Mouse (Mus musculus): ENCODE data around the gene Hpse2.

Gene Hpse2

DNA sequence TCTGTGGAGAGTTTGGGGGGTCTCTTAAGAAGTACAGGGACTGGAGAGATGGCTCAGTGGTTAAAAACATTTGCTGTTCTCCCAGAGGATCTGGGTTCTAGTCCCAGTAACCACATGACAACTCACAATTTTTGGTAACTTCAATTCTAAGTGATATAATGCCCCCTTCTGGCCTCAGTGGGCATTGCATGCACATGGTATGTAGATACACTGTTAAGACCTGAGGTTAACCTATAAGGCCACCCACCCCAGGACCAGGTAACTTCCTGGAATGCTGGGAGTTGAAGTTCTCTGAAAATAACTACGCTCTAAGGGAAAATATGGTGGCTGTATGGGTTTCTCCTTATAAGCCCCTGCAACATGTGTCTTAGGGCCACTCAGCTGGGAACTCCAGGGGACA, 611.3 kb downstream of the Hpse2 start:
- DNase-seq (ENCODE audit: low spot score), result peak; percentile 24

DNA sequence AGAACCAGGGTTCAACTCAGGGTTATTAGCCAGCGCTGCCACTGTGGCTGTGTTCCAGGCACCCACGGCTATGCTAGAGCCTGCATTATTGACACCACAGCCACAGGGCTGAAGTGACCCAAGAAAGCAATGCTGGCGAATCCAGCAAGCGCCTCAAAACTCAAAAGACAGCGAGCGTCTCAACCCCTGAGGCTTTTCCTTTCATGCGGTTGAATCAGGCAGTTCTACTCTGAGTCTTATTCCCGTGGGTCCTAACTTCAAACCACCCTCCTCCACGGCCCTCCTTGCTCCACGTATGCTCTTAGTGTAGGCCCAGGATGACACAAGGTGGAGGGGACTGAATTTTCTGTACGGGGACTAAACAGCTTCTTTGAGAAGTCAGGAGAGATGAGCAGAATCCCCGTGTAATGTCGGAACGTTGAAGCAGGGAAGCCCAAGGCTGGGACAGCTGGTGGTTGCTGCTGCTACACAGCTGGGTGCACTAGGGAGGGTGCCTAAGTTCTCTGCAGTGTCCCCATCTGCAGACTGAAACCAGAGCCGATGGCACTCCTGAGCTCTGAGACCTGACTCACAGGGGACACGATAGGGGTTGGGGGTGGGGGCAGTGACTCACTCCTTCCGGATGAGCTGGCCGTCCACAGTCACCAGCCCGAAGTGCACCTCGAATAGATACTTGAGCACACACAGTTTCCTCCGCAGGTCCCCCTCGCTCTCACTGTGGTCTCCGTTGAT, 617.8 kb downstream of the Hpse2 start:
- DNase-seq (ENCODE audit: low spot score), result no peak

DNA sequence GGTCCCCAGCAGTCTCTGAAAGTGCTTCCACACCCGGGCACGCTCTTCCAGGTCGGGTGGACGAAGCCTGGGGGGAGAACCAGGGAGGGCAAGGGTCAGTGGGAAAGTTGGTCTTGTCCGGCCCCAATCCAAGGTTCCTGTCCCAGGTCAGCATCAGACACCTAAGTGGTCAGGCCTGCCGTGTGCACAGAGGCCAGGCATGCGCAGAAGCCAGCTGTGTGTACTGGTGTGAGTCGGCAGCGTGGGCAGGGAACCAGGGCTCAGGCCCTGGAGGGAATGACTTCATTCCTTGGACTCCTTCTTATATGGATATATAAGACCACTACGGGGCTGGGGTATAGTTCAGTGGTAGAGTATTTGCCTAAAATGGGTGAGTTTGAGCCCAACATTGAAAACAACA, 618.5 kb downstream of the Hpse2 start:
- DNase-seq (ENCODE audit: low spot score), result peak; percentile 12

DNA sequence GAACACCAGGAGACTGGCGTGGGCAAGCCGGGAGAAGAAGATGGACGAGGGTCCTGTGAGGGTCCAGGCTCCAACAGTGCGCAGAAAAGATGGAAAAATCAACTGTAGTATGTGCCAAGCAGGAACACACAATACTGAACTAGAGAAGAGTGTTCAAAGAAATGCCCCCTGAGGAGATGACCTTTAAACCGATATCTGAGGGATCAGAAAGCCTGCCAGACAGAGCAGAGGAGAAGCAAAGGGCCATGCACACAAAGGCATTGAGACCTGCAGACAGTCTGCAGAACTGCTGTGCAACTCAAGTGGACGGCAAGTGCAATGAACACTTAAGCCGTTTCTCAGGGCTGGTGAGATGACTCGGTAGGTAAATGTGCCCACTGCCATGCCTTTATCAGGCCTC, 620.8 kb downstream of the Hpse2 start:
- no peak for DNase-seq (ENCODE audit: low spot score)

DNA sequence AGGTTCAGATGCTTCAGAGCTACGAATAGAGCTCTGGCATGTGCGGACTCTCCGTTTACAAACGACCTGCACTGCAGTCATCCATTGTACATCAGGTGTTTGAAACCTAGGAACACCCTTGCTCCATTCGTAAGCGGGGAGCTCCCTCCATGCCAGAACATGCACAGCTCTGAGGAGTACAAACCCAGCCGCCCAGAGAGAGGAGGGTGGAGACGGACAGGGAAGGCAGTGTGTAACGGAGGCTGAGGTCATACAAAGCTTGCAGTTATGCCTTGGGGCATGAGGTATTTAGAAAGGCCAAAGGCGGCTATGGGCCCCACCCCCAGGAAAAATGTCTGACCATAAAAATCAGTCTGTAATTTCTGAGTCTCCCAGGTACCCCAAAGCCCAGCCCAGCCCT, 623.8 kb downstream of the Hpse2 start:
- no peak for DNase-seq (ENCODE audit: low spot score)

DNA sequence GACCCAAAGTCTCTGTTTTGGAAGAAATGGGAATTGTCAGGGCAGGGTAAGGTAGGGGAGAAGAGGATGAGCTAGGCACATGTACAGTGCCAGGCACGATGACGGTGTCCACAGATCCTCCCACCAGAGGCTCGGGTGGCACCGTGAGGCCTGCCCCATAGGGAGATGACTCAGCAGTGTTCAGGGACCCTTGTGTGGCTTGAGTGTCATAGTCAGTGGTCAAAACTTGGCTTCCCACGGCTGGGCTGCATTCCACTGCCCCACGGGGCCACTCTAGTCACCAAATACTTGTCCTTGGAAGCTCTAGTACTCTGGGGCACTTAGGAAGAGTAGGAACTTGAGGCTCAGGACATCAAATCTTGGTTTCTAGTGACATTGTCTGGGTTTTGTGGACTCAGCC, 631.5 kb downstream of the Hpse2 start:
- no peak for DNase-seq (ENCODE audit: low spot score)

DNA sequence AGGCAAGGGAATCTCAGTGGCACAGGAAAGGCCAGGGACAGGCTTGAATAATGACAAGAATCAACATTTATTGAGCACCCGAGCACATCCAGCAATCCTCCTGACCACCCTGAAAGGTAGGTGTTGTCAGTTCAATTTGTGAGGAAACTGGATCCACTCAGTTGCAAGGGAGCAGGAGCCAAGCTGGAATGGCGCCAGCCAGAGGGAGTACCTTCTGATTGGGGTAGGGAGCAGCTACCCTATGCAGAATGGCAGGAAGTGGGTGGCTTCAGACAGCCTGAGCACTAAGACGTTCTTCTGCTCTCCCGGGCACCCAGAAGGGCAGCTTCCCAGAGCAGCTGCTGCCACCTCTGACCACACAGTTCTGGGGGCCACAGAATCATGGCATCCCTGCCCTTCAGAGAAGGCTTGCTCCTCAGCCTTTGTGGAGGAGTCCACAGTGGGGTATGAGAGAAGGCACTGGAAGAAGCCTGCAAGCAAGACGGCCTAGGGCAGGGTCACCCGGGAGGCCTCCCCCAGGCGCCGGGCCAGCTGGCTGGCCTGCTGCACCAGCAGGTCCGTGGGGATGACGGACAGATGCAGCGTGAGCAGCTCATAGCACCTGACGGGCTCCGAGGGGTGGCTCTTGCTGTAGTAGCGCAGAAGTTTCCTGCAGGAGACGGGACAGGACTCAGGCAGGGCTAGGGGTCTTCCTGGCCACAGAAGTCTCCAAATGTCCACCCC, 632.8 kb downstream of the Hpse2 start:
- DNase-seq (ENCODE audit: low spot score), result no peak

DNA sequence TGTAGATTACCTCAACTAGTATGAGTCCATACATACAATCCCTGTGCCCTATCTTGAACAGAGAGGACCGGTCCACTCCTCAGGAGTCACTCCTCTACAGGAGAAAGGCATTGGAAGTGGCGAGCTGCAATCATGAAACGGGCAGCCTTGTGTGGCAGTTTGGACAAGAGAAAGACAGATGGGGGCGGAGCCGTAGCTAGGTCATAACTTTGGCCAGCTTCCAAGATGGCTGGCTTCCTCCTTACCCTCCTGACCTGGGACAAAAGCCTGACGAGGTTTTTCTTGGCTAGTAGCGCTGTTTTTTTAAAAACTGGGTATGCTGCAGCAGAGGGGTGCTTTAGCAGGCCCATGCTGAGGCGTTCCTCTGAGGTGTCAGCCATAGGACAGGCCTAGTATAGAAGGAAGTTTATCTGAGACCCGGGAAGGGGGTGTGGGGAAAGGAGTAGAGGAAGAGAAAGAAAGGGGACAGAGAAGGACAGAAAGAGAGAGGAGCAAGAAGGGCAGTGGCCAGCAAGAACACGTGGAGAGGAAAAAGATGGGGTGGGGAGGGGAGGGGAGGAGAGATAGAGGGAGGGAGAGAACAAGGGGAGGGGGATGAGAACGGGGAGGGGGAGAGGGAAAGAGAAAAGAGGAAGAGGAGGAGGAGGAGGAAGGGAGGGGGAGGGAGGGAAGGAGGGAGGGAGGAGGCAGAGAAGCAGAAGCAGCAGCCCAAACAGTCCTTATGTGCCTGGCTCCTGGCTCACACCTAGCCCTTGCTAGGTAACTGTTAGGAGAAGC, 634.8 kb downstream of the Hpse2 start:
- peak; percentile 97 for DNase-seq (ENCODE audit: low spot score)

DNA sequence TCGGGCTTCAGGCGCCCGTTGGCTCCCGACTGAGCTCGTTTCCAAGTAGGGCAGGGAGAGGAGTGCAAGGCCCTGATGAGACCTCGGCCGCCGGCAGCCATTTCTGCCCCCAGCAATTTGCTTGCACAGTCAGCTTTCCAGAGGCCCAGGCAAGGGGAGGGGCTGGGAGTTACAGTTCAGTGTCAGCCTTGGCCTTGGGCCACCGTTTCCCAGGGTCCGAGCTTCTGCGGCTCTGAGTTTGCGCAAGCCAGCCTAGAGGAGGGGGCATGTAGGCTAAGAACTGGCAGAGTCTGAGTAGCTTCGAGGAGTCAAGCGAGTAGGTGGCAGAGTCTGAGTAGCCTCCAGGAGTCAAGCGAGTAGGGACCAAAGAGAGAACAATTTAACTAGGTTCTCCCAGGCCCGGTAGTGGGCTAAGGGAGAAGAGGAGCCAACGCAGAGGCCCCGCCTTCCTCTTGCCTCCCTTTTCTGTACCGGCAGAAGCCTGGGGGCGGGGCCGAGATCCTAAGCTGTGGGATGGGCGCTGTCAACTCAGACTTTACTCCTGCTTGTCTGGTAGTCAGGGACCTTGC, 635.7 kb downstream of the Hpse2 start, which contains the start of gene Pyroxd2:
TSS of gene Pyroxd2 (minus strand) at position 413 of the 569 bp plus-strand sequence.
- peak; percentile 80 for DNase-seq (ENCODE audit: low spot score)

DNA sequence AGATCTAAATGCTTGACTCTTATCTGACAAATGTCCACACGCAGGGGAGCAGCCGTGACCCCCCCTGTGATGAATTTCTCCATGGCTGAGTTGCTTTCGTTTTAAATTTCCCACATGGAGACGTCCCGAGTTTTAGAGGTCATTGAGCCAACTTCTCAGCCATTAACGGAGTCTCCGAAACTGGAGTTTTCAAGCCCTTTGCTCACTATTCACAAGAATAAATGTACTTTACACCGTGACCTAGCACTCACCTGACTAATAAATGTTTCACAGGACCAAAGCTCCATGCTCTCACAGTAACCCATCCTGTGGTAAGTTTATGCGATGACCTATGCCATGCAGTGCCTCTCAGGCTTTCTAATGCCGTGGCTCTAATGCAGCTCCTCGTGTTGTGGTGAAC, 638.0 kb downstream of the Hpse2 start:
- no peak for DNase-seq (ENCODE audit: low spot score)

DNA sequence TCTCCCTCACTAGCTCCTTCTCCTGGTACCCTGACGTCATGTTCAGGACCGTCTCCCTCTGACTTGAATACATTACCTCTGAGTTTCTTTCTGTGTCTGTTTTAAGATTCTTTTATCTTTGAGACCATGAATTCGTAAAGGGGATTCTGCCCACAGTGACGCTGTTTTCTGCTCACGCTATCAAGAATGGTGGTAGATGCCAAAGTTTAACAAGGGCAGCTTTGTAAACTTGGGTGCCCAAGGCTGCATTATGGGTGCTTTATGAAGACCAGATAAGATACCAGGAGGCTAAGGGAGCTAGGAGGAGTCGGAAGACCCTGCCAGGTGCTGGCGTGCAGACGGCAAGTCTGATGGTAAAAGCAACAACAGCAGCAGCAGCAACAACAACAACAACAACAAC, 641.5 kb downstream of the Hpse2 start:
- DNase-seq (ENCODE audit: low spot score), result no peak

DNA sequence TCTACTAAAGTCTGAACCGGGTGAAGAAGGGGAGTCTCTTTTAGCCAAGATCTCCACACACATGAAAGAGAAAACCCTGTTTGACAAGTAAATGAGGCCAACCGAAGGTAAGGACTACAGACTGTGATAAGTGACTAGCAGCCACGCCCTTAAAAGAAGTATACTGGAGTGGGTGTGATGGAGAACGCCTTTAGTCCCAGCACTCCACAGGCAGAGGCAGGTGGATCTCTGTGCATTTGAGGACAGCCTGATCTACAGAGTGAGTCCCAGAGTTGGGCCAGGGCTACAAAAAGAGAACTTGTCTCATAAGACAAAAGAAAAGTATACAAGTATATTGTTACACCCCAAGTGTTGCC, 642.3 kb downstream of the Hpse2 start:
- DNase-seq (ENCODE audit: low spot score), result no peak

DNA sequence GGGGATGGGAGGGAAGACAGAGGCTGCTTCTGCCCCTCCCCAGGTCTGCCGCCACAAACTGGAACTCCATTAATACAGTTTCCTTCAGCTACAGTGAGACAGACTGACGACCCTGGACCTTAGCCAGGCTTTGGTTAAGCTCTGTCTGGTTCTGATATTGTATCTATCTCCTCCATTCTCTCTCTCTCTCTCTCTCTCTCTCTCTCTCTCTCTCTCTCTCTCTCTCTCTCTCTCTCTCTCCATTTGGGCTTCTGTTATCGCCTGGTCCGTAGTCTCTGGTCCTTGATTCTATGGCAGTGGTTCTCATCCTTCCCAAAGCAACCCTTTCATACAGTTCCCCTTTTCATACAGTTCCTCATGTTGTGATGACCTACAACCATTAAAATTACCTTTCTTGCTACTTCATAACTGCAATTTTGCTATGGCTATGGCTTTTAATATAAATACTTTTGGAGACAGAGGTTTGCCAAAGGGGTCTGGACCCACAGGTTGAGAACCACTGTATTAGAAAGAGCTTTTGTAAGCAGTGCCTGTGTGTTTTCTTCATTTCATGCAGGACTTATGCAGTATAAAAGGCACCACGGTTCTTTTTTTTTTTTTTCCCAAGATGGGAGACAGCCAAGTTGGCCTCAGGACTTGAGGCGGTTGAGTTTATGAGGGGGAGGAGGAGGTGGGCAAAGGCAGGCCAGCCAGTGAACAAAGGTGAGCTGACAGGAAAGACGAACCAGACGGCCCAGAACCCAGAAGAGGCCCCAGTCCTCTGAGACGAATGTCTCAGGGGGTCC, 642.9 kb downstream of the Hpse2 start:
- peak; percentile 57 for DNase-seq (ENCODE audit: low spot score)

DNA sequence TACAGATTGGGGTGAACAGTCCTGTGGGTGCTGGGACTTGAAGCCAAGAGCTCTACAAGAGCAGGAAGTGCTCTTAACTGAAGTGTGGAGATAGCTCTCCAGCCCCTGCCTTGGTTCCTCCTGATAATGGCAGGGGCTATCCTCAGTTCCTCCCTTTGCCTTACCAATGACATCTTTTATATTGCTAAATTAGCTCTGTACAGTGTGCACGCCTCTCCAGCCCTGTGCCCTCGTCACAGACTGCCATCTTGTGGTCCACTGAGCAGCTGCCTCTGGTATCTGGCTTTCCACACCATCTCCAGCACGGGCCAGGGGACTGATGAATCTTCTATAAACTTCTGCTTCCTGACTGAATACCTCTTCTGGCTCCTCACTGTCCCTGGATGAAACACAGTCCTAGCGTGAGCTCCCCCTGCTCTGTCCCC, 644.0 kb downstream of the Hpse2 start:
- DNase-seq (ENCODE audit: low spot score), result peak; percentile 72

DNA sequence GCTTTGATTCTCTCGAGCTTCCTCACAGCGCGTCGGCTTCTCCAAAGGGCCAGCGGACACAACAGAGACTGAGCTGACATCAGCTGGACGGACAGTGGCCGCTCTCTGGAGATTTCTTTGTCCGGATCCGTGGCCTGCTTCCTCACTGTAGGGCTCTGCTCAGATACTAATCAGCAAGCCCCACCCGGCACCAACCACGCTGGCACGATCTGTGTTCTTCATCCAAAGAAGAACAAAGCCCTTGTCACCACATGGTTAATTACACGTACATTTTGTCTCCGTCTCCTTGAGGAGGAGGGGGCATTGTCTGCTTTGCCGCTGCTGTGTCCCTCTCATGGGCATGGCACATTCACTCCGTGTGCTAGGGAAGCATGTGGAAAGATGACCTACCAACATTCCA, 644.9 kb downstream of the Hpse2 start:
- DNase-seq (ENCODE audit: low spot score), result no peak

DNA sequence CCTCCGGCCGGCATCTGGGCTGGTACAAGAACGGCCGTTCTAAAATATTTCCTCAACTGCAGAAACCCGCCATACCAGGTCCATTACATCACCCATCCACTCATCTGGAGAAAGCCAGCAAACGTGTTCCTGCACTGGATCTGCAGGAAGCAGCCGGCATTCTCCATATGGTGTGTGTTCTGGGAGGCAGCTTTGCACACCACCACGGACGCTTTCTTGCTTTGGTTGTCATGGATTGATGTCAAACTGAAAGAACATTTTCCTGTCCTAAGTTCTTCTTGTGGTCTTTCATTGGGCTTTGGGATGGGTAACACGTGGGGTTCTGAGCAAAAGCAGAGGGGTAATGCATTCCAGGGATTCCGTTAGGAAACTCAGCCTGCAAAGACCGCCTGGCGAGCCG, 646.3 kb downstream of the Hpse2 start:
- DNase-seq (ENCODE audit: low spot score), result no peak

DNA sequence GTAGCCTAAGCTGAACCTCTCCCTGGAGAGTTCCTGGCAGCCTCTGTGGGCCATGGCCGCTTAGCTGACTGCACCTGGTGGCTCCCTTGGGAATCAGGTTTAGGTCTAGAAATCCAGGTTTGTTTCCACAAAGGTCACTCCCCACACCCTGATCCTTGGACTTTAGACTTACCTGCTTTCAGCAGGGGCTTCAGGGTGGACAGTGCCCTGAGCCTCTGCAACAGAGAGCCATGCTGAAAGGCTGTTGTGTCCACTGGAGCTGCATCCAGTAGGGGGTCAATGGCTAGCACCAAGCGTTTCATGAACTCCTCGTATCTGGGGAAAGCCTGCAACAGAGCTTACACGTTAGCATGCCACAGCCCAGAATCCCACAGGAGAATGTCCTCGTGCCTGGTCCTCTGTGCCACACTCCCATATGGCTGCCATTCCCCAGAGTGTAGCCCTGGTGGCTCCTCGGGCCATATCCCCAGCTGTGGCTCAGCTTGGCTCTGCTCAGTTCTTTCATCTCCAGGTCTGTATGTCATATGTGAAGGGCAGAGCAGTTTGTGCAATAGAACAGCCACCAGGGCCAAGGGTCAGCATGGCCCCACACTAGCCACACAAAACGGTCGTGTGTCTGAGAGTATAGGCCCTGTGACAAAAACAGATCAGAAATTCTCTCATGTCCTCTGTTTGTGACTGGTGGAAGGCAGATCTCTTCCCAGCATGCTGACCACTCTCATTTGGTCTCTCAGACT, 647.8 kb downstream of the Hpse2 start:
- no peak for DNase-seq (ENCODE audit: low spot score)

DNA sequence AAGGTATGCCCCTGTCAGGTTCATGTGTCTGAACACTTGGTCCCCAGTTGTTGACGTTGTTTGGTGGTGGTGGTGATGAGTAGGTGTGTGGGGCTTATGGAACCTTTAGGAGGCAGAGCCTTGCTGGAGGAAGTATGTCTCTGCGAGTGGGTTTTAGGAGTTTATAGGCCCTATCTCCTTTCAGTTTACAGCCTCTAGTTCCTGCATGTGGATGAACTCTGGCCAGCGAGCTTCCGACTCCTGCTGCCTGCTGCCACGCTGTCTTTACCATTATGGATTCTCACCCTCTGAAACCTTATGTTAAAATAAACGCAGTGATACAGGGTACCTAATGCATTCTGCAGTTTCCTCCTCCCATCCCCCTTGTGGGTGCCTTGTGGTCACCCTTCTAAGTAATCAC, 648.4 kb downstream of the Hpse2 start:
- no peak for DNase-seq (ENCODE audit: low spot score)

DNA sequence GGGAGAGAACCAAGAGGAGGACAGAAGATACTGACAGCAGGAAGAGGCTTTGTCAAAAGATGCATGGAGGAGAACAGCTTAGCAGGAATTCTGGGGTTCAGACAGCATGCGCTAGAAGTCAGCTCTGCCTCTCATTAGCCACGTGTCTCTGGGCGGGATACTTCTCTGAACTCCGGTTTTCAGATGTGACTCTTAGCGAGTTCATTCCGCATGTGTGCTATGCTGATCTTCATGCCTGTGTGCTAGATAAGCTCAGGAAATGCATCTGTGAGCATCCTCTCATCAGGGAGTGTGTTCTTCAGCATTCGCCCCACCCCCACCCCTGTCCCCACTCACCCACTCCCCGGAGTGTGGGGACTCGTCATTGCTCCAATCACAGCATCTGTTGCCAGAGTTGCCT, 650.4 kb downstream of the Hpse2 start:
- DNase-seq (ENCODE audit: low spot score), result no peak
